Mouse (Mus musculus) hindbrain, embryonic 11.5 days (tissue): ENCODE results near the gene Tldc1. TPM values are rescaled to one million over a fixed set of nuclear protein-coding genes. Genes with fewer than 3 reads are reported as not detected.

Experiments used
- ATAC-seq: fragments of 200-750 bp; cut with Nextera tagmentation; 2 replicates; pipeline ENCODE4 v1.8.0; 2017; ENCODE audit warnings: mild to moderate bottlenecking, moderate TSS enrichment, moderate library complexity; ENCODE audit not compliant: low FRiP score
- DNase-seq: peaks from one replicate; pipeline ENCODE4 v3.0.0-alpha.2; 2015; ENCODE audit warnings: low spot score
- H3K27ac ChIP-seq: fragments of 300-500 bp; sonication (generic); 2 replicates; pipeline ENCODE4 v1.5.1; 2014; ENCODE audit warnings: mild to moderate bottlenecking, low read depth, low read length
- H3K27me3 ChIP-seq: fragments of 300-500 bp; sonication (generic); 2 replicates; pipeline ENCODE4 v1.6.1; 2014; ENCODE audit warnings: mild to moderate bottlenecking, low read length, moderate library complexity, mixed read lengths; ENCODE audit not compliant: control insufficient read depth, insufficient read depth
- H3K36me3 ChIP-seq: fragments of 300-500 bp; sonication (generic); 2 replicates; pipeline ENCODE4 v1.6.1; 2014; ENCODE audit warnings: mild to moderate bottlenecking, low read length, moderate library complexity, mixed read lengths; ENCODE audit not compliant: control insufficient read depth, insufficient read depth
- H3K4me1 ChIP-seq: fragments of 300-500 bp; sonication (generic); replicated peaks from 2 replicates; pipeline ENCODE4 v1.6.1; 2014; ENCODE audit warnings: low read length, mixed read lengths; ENCODE audit not compliant: control insufficient read depth, insufficient read depth
- H3K4me2 ChIP-seq: fragments of 300-500 bp; sonication (generic); replicated peaks from 2 replicates; pipeline ENCODE4 v1.6.1; 2014; ENCODE audit warnings: mild to moderate bottlenecking, low read depth, low read length
- H3K4me3 ChIP-seq: fragments of 300-500 bp; sonication (generic); 2 replicates; pipeline ENCODE4 v1.5.1; 2014; ENCODE audit warnings: low read depth, low read length
- H3K9ac ChIP-seq: fragments of 300-500 bp; sonication (generic); 2 replicates; pipeline ENCODE4 v1.6.1; 2014; ENCODE audit warnings: low read depth, low read length
- H3K9me3 ChIP-seq: fragments of 300-500 bp; sonication (generic); 2 replicates; pipeline ENCODE4 v1.6.1; 2016; ENCODE audit warnings: low read length; ENCODE audit not compliant: control insufficient read depth
- WGBS: fragments of 180-500 bp; shearing (Covaris S2); extraction: QIAGEN DNeasy Blood & Tissue Kit; methylation state at CpG from one replicate; pipeline ENCODE4 v1.1.7; 2014; 5-methylcytosine and 5-hydroxymethylcytosine counted together
- polyA plus RNA-seq: library from polyadenylated mRNA; unstranded; fragments of >200 nt; fragmentation: Nextera tagmentation; extraction: Ambion mirVana; gene quantifications from 2 replicates; pipeline ENCODE4 v1.2.1, GENCODE M21; 2014

The Tldc1 gene
- polyA plus RNA-seq, 1 experiment from 2014 or later: 7.8 TPM

- Histone ChIP-seq H3K4me2 (no peak overlapping the region), H3K27ac (no peak overlapping the region), H3K9me3 (no peaks in the 10 kb centered on the region), H3K9ac (no peak overlapping the region), H3K36me3 (0 out of 2 replicates have a peak, but pooled peaks cover 6% of the 10 kb centered on the region), H3K27me3 (no peaks in the 10 kb centered on the region), H3K4me1 (no peaks in the 10 kb centered on the region), H3K4me3 (no peak overlapping the region)
- WGBS: 71% methylated on average over 7 of the region's 7 CpGs
- no peak for DNase-seq
- ATAC-seq: no peak
These were observed 41.1 kb upstream of the Tldc1 start for GRCm38 (mm10) chr8:119819316-119819715.

GRCm38 (mm10) chr8:119817446-119817845 lies 39.2 kb upstream of the Tldc1 start:
- H3K36me3 ChIP-seq: 0 out of 2 replicates have a peak, but pooled peaks cover 6% of the 10 kb centered on the region
- no peaks in the 10 kb centered on the region for H3K27me3 ChIP-seq
- H3K27ac ChIP-seq: no peak overlapping the region
- 0 out of 2 replicates have a peak, but pooled peaks cover 3% of the 10 kb centered on the region for H3K4me1 ChIP-seq
- 26% methylated on average over 12 of the region's 12 CpGs for WGBS
- no peak overlapping the region for H3K4me3 ChIP-seq
- H3K9ac ChIP-seq: no peak overlapping the region
- no peaks in the 10 kb centered on the region for H3K9me3 ChIP-seq
- DNase-seq: no peak
- ATAC-seq: no peak
- H3K4me2 ChIP-seq: no peak overlapping the region

- 0 out of 2 replicates have a peak, but pooled peaks cover 3% of the 10 kb centered on the region for H3K4me1 ChIP-seq
- 0 out of 2 replicates have a peak, but pooled peaks cover 3% of the 10 kb centered on the region for H3K36me3 ChIP-seq
- 76% methylated on average over 6 of the region's 6 CpGs for WGBS
- H3K4me2 ChIP-seq: no peak overlapping the region
- no peak for ATAC-seq
- H3K4me3 ChIP-seq: no peak overlapping the region
- H3K27me3 ChIP-seq: no peaks in the 10 kb centered on the region
- no peak overlapping the region for H3K9ac ChIP-seq
- no peak overlapping the region for H3K27ac ChIP-seq
- DNase-seq: no peak
- no peaks in the 10 kb centered on the region for H3K9me3 ChIP-seq
These were observed 38.0 kb upstream of the Tldc1 start for GRCm38 (mm10) chr8:119816219-119816618.

GRCm38 (mm10) chr8:119812650-119813431 lies 34.6 kb upstream of the Tldc1 start:
- no peak overlapping the region for H3K9ac ChIP-seq
- peaks cover 5% of the 10 kb centered on the region; the same call in 1 of the 2 replicates for H3K4me1 ChIP-seq
- 77% methylated on average over 12 of the region's 12 CpGs for WGBS
- H3K4me2 ChIP-seq: no peak overlapping the region
- no peak for DNase-seq
- 0 out of 2 replicates have a peak overlapping the region, but pooled peaks have one; percentile 4 for H3K27ac ChIP-seq
- no peaks in the 10 kb centered on the region for H3K27me3 ChIP-seq
- H3K4me3 ChIP-seq: no peak overlapping the region
- 0 out of 2 replicates have a peak, but pooled peaks cover 6% of the 10 kb centered on the region for H3K36me3 ChIP-seq
- H3K9me3 ChIP-seq: no peaks in the 10 kb centered on the region
- ATAC-seq: no peak

GRCm38 (mm10) chr8:119811925-119812324 lies 33.7 kb upstream of the Tldc1 start:
- DNase-seq: no peak
- 54% methylated on average over 6 of the region's 6 CpGs for WGBS
- H3K4me1 ChIP-seq: peaks cover 5% of the 10 kb centered on the region; the same call in 1 of the 2 replicates

GRCm38 (mm10) chr8:119810953-119811499 lies 32.8 kb upstream of the Tldc1 start:
- peaks cover 5% of the 10 kb centered on the region; the same call in 1 of the 2 replicates for H3K4me1 ChIP-seq
- ATAC-seq (no peak), DNase-seq (no peak)
- H3K36me3 ChIP-seq: 0 out of 2 replicates have a peak, but pooled peaks cover 6% of the 10 kb centered on the region
- H3K27me3 ChIP-seq: no peaks in the 10 kb centered on the region
- H3K4me2 ChIP-seq: no peak overlapping the region
- no peaks in the 10 kb centered on the region for H3K9me3 ChIP-seq
- no peak overlapping the region for H3K4me3 ChIP-seq
- H3K9ac ChIP-seq: no peak overlapping the region
- WGBS: 91% methylated on average over 14 of the region's 14 CpGs
- H3K27ac ChIP-seq: no peak overlapping the region

More at GRCm38 (mm10) chr8:119811925-119812324, 33.7 kb upstream of the Tldc1 start:
- Histone ChIP-seq H3K36me3 (0 out of 2 replicates have a peak, but pooled peaks cover 6% of the 10 kb centered on the region), H3K27me3 (no peaks in the 10 kb centered on the region), H3K27ac (0 out of 2 replicates have a peak overlapping the region, but pooled peaks have one; percentile 10), H3K4me3 (no peak overlapping the region), H3K9me3 (no peaks in the 10 kb centered on the region), H3K9ac (no peak overlapping the region), H3K4me2 (no peak overlapping the region)
- ATAC-seq: no peak

GRCm38 (mm10) chr8:119810127-119810868 lies 32.1 kb upstream of the Tldc1 start:
- Histone ChIP-seq H3K36me3 (0 out of 2 replicates have a peak, but pooled peaks cover 2% of the 10 kb centered on the region), H3K9ac (no peak overlapping the region), H3K27me3 (no peaks in the 10 kb centered on the region), H3K27ac (peak overlapping the region; percentile 60), H3K4me3 (no peak overlapping the region), H3K9me3 (no peaks in the 10 kb centered on the region), H3K4me2 (no peak overlapping the region), H3K4me1 (peaks cover 5% of the 10 kb centered on the region; the same call in 1 of the 2 replicates)
- DNase-seq: peak; percentile 54
- WGBS: 53% methylated on average over 20 of the region's 23 CpGs
- peak; percentile 58 for ATAC-seq

- no peak overlapping the region for H3K9ac ChIP-seq
These were observed 31.4 kb upstream of the Tldc1 start for GRCm38 (mm10) chr8:119809620-119810019.

More at GRCm38 (mm10) chr8:119809620-119810019, 31.4 kb upstream of the Tldc1 start:
- H3K27me3 ChIP-seq: no peaks in the 10 kb centered on the region
- peak overlapping the region; percentile 60 for H3K27ac ChIP-seq
- H3K36me3 ChIP-seq: 0 out of 2 replicates have a peak, but pooled peaks cover 2% of the 10 kb centered on the region
- 87% methylated on average over 9 of the region's 9 CpGs for WGBS
- H3K4me2 ChIP-seq: no peak overlapping the region
- peaks cover 5% of the 10 kb centered on the region; the same call in 1 of the 2 replicates for H3K4me1 ChIP-seq
- no peak overlapping the region for H3K4me3 ChIP-seq
- DNase-seq (no peak), ATAC-seq (0 out of 2 replicates have a peak, but pooled peaks have one; percentile 18)
- H3K9me3 ChIP-seq: no peaks in the 10 kb centered on the region
